Mouse (Mus musculus): ENCODE results near the gene Gstt4. TPM values are rescaled to one million over a fixed set of nuclear protein-coding genes. Genes with fewer than 3 reads are reported as not detected.
"Not testable (repeated sequence)": the region's sequence is repeated elsewhere in the genome, so short reads cannot be mapped to it uniquely, and the experiment has no call there.

Gene Gstt4
- polyA plus RNA-seq, 1 experiment from 2014 or later: not detected

- Histone ChIP-seq H3K4me3 (ENCODE audit: low read depth, low read length) (no peak overlapping the region), H3K27me3 (ENCODE audit: control insufficient read depth, insufficient read depth, low read length) (peaks cover 5% of the 10 kb centered on the region; the same call in 1 of the 2 replicates), H3K27ac (ENCODE audit: low read depth, low read length) (no peak overlapping the region), H3K36me3 (ENCODE audit: control insufficient read depth, insufficient read depth, low read length) (no peaks in the 10 kb centered on the region; the same call in 1 of the 2 replicates), H3K9me3 (ENCODE audit: control insufficient read depth, low read length) (no peaks in the 10 kb centered on the region), H3K4me2 (ENCODE audit: low read depth) (no peak overlapping the region), H3K9ac (ENCODE audit: low read length) (no peak overlapping the region), H3K4me1 (ENCODE audit: control insufficient read depth, insufficient read depth, low read length) (peaks cover 4% of the 10 kb centered on the region; the same call in 1 of the 2 replicates)
- WGBS: 87% methylated on average over 9 of the region's 9 CpGs
- no peak for ATAC-seq (ENCODE audit: insufficient read depth, low FRiP score, low TSS enrichment)
- DNase-seq (ENCODE audit: low spot score): no peak
Measured at GRCm38 (mm10) chr10:75774587-75774986, 47.8 kb downstream of the Gstt4 start.

GRCm38 (mm10) chr10:75774102-75774501 is 48.2 kb downstream of the Gstt4 start:
- Histone ChIP-seq H3K4me3 (ENCODE audit: low read depth, low read length) (no peak overlapping the region), H3K4me2 (ENCODE audit: low read depth) (no peak overlapping the region), H3K27ac (ENCODE audit: low read depth, low read length) (no peak overlapping the region), H3K9me3 (ENCODE audit: control insufficient read depth, low read length) (no peaks in the 10 kb centered on the region), H3K9ac (ENCODE audit: low read length) (no peak overlapping the region), H3K36me3 (ENCODE audit: control insufficient read depth, insufficient read depth, low read length) (no peaks in the 10 kb centered on the region; the same call in 1 of the 2 replicates), H3K4me1 (ENCODE audit: control insufficient read depth, insufficient read depth, low read length) (peaks cover 4% of the 10 kb centered on the region; the same call in 1 of the 2 replicates), H3K27me3 (ENCODE audit: control insufficient read depth, insufficient read depth, low read length) (no peaks in the 10 kb centered on the region)
- ATAC-seq (ENCODE audit: insufficient read depth, low FRiP score, low TSS enrichment) (no peak), DNase-seq (ENCODE audit: low spot score) (no peak)
- 96% methylated on average over 5 of the region's 5 CpGs for whole genome bisulfite sequencing

GRCm38 (mm10) chr10:75772795-75773664 is 49.3 kb downstream of the Gstt4 start, which contains the start of gene Ddt:
Ddt (minus strand) TSS chr10:75773414.
- Histone ChIP-seq H3K27me3 (ENCODE audit: control insufficient read depth, insufficient read depth, low read length) (no peaks in the 10 kb centered on the region), H3K9ac (ENCODE audit: low read length) (peak within 1 kb of the TSS; percentile 48), H3K9me3 (ENCODE audit: control insufficient read depth, low read length) (no peaks in the 10 kb centered on the region), H3K27ac (ENCODE audit: low read depth, low read length) (no peak within 1 kb of the TSS), H3K4me2 (ENCODE audit: low read depth) (peak within 1 kb of the TSS; percentile 64), H3K36me3 (ENCODE audit: control insufficient read depth, insufficient read depth, low read length) (no peaks in the 10 kb centered on the region; the same call in 1 of the 2 replicates), H3K4me3 (ENCODE audit: low read depth, low read length) (peak within 1 kb of the TSS; percentile 44), H3K4me1 (ENCODE audit: control insufficient read depth, insufficient read depth, low read length) (peaks cover 4% of the 10 kb centered on the region; the same call in 1 of the 2 replicates)
- ATAC-seq (ENCODE audit: insufficient read depth, low FRiP score, low TSS enrichment) (peak; percentile 95), DNase-seq (ENCODE audit: low spot score) (peak; percentile 87)
- under 1% methylated on average over 46 of the region's 47 CpGs for WGBS

GRCm38 (mm10) chr10:75767756-75768155 is 54.6 kb downstream of the Gstt4 start:
- H3K4me2 ChIP-seq (ENCODE audit: low read depth); DNase-seq (ENCODE audit: low spot score); H3K27me3 ChIP-seq (ENCODE audit: control insufficient read depth, insufficient read depth, low read length); H3K4me3 ChIP-seq (ENCODE audit: low read depth, low read length); H3K36me3 ChIP-seq (ENCODE audit: control insufficient read depth, insufficient read depth, low read length); H3K27ac ChIP-seq (ENCODE audit: low read depth, low read length); H3K9ac ChIP-seq (ENCODE audit: low read length); ATAC-seq (ENCODE audit: insufficient read depth, low FRiP score, low TSS enrichment); H3K4me1 ChIP-seq (ENCODE audit: control insufficient read depth, insufficient read depth, low read length); H3K9me3 ChIP-seq (ENCODE audit: control insufficient read depth, low read length): not testable (repeated sequence)
- 49% methylated on average over 5 of the region's 5 CpGs for WGBS

GRCm38 (mm10) chr10:75766856-75767255 is 55.5 kb downstream of the Gstt4 start:
- H3K27ac ChIP-seq (ENCODE audit: low read depth, low read length): no peak overlapping the region
- no peak overlapping the region for H3K4me2 ChIP-seq (ENCODE audit: low read depth)
- no peaks in the 10 kb centered on the region; the same call in 1 of the 2 replicates for H3K36me3 ChIP-seq (ENCODE audit: control insufficient read depth, insufficient read depth, low read length)
- H3K4me3 ChIP-seq (ENCODE audit: low read depth, low read length): no peak overlapping the region
- H3K9me3 ChIP-seq (ENCODE audit: control insufficient read depth, low read length): no peaks in the 10 kb centered on the region
- no peaks in the 10 kb centered on the region for H3K27me3 ChIP-seq (ENCODE audit: control insufficient read depth, insufficient read depth, low read length)
- WGBS: 85% methylated on average over 6 of the region's 6 CpGs
- DNase-seq (ENCODE audit: low spot score) (no peak), ATAC-seq (ENCODE audit: insufficient read depth, low FRiP score, low TSS enrichment) (no peak)
- 0 out of 2 replicates have a peak, but pooled peaks cover 4% of the 10 kb centered on the region for H3K4me1 ChIP-seq (ENCODE audit: control insufficient read depth, insufficient read depth, low read length)
- no peak overlapping the region for H3K9ac ChIP-seq (ENCODE audit: low read length)

Other genes with a start within 250 kb of the Gstt4 start
- 0.37 and 0.45 TPM in 2 replicates for gene Ggt5, start 233.2 kb downstream of the Gstt4 start, polyA plus RNA-seq (2014; fragmentation: Nextera tagmentation; extraction: Ambion mirVana)
- gene Susd2, start 178.5 kb downstream of the Gstt4 start, polyA plus RNA-seq (2014; fragmentation: Nextera tagmentation; extraction: Ambion mirVana): 1.8 and 2.4 TPM in 2 replicates
- 29.5 and 32.2 TPM in 2 replicates for gene Cabin1, start 58.2 kb downstream of the Gstt4 start, polyA plus RNA-seq (2014; fragmentation: Nextera tagmentation; extraction: Ambion mirVana)
- 93.0 and 93.5 TPM in 2 replicates for gene Ddt, start 49.1 kb downstream of the Gstt4 start, polyA plus RNA-seq (2014; fragmentation: Nextera tagmentation; extraction: Ambion mirVana)
- not detected in 2 replicates for gene Gm20441, start 41.6 kb downstream of the Gstt4 start, polyA plus RNA-seq (2014; fragmentation: Nextera tagmentation; extraction: Ambion mirVana)
- 2.1 and 2.9 TPM in 2 replicates for gene Gstt3, start 41.1 kb downstream of the Gstt4 start, polyA plus RNA-seq (2014; fragmentation: Nextera tagmentation; extraction: Ambion mirVana)
- gene Gstt1, start 24.0 kb downstream of the Gstt4 start, polyA plus RNA-seq (2014; fragmentation: Nextera tagmentation; extraction: Ambion mirVana): 2.5 and 2.9 TPM in 2 replicates
- gene Gstt2, start 14.9 kb upstream of the Gstt4 start, polyA plus RNA-seq (2014; fragmentation: Nextera tagmentation; extraction: Ambion mirVana): 6.5 and 7.2 TPM in 2 replicates
- gene Mif, start 37.7 kb upstream of the Gstt4 start, polyA plus RNA-seq (2014; fragmentation: Nextera tagmentation; extraction: Ambion mirVana): 2,352 and 2,361 TPM in 2 replicates
- 2.8 and 2.9 TPM in 2 replicates for gene Derl3, start 70.9 kb upstream of the Gstt4 start, polyA plus RNA-seq (2014; fragmentation: Nextera tagmentation; extraction: Ambion mirVana)
- 288 and 294 TPM in 2 replicates for gene Smarcb1, start 99.1 kb upstream of the Gstt4 start, polyA plus RNA-seq (2014; fragmentation: Nextera tagmentation; extraction: Ambion mirVana)
- gene Chchd10, start 110.6 kb upstream of the Gstt4 start, polyA plus RNA-seq (2014; fragmentation: Nextera tagmentation; extraction: Ambion mirVana): 9.9 and 11.7 TPM in 2 replicates
- 41.2 and 46.1 TPM in 2 replicates for gene Mmp11, start 114.0 kb upstream of the Gstt4 start, polyA plus RNA-seq (2014; fragmentation: Nextera tagmentation; extraction: Ambion mirVana)
- 0.97 and 1.9 TPM in 2 replicates for gene Gm867, start 118.1 kb upstream of the Gstt4 start, polyA plus RNA-seq (2014; fragmentation: Nextera tagmentation; extraction: Ambion mirVana)
- 0.53 TPM in 1 of 2 replicates, not detected in the other for gene Vpreb3, start 120.5 kb upstream of the Gstt4 start, polyA plus RNA-seq (2014; fragmentation: Nextera tagmentation; extraction: Ambion mirVana)
- 0.19 TPM in 1 of 2 replicates, not detected in the other for gene Gm5134, start 132.0 kb upstream of the Gstt4 start, polyA plus RNA-seq (2014; fragmentation: Nextera tagmentation; extraction: Ambion mirVana)
- 28.8 and 29.2 TPM in 2 replicates for gene Zfp280b, start 210.1 kb upstream of the Gstt4 start, polyA plus RNA-seq (2014; fragmentation: Nextera tagmentation; extraction: Ambion mirVana)

Measured in neural tube, embryonic 11.5 days (tissue).